Mouse (Mus musculus) layer of hippocampus, adult 11-12 months (tissue): Measurements from ENCODE around the gene Gm10352.
"Not testable (repeated sequence)": the region's sequence is repeated elsewhere in the genome, so short reads cannot be mapped to it uniquely, and the experiment has no call there.

Source experiments
- DNase-seq: peaks from one replicate; pipeline ENCODE4 v3.0.0; 2022; ENCODE audit warnings: low spot score

Gm10352 gene

DNA sequence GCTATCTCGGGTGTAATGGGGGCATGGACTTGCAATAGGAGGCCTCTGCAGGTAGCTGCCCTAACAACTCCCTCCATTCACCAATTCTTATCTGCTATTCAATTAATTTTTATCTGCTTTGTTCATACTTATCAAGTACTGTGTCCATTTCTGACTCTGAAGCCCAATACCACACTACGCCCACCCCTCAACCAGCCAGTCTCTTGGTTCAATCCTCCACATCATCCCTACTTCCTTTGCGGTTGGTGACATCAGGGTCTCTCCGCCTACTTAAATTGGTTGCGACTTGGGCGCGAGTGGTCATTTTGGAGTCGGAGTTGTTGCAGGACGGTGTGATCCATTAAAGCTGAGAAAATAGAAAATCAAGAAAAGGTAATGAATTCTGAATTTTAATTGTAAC lies at the start of gene Gm10352:
Gene Gm10352, plus strand, starts transcription at position 301 of the 400 bp plus-strand sequence.
- DNase-seq, result not testable (repeated sequence)

DNA sequence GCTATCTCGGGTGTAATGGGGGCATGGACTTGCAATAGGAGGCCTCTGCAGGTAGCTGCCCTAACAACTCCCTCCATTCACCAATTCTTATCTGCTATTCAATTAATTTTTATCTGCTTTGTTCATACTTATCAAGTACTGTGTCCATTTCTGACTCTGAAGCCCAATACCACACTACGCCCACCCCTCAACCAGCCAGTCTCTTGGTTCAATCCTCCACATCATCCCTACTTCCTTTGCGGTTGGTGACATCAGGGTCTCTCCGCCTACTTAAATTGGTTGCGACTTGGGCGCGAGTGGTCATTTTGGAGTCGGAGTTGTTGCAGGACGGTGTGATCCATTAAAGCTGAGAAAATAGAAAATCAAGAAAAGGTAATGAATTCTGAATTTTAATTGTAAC lies 31.5 kb downstream of the Gm10352 start, which contains the start of gene Gm29289:
Gene Gm29289, plus strand, starts transcription at position 301 of the 400 bp plus-strand sequence.
- not testable (repeated sequence) for DNase-seq
